Mouse (Mus musculus): ENCODE results near the gene Larp1b. TPM values are rescaled to one million over a fixed set of nuclear protein-coding genes. Genes with fewer than 3 reads are reported as not detected.

Gene Larp1b
- polyA plus RNA-seq (2014; fragmentation: Illumina TruSeq; extraction: RNeasy Lipid Tissue Mini Kit (QIAGEN cat#74804); ENCODE audit: low read depth, low replicate concordance): 81.1 TPM

GRCm38 (mm10) chr3:40949170-40949902, at the start of gene Larp1b:
TSS of gene Larp1b (plus strand) at chr3:40949828.

GRCm38 (mm10) chr3:40902443-40902842, 47.2 kb upstream of the Larp1b start, which contains the start of gene 1700034I23Rik:
TSS of gene 1700034I23Rik (minus strand) at chr3:40902543.

GRCm38 (mm10) chr3:41082885-41083789, 133.5 kb downstream of the Larp1b start, which contains the start of gene Pgrmc2:
TSS of gene Pgrmc2 (minus strand) at chr3:41083046.

Other genes starting within 250 kb of the Larp1b start
- 0.47 TPM for gene Slc25a31, start 241.0 kb upstream of the Larp1b start, polyA plus RNA-seq (2014; fragmentation: Illumina TruSeq; extraction: RNeasy Lipid Tissue Mini Kit (QIAGEN cat#74804); ENCODE audit: low read depth, low replicate concordance)
- 34.6 TPM for gene Hspa4l, start 205.3 kb upstream of the Larp1b start, polyA plus RNA-seq (2014; fragmentation: Illumina TruSeq; extraction: RNeasy Lipid Tissue Mini Kit (QIAGEN cat#74804); ENCODE audit: low read depth, low replicate concordance)
- 1.3 TPM for gene Plk4, start 149.8 kb upstream of the Larp1b start, polyA plus RNA-seq (2014; fragmentation: Illumina TruSeq; extraction: RNeasy Lipid Tissue Mini Kit (QIAGEN cat#74804); ENCODE audit: low read depth, low replicate concordance)
- gene Mfsd8, start 102.9 kb upstream of the Larp1b start, polyA plus RNA-seq (2014; fragmentation: Illumina TruSeq; extraction: RNeasy Lipid Tissue Mini Kit (QIAGEN cat#74804); ENCODE audit: low read depth, low replicate concordance): 15.7 TPM
- gene Abhd18, start 102.9 kb upstream of the Larp1b start, polyA plus RNA-seq (2014; fragmentation: Illumina TruSeq; extraction: RNeasy Lipid Tissue Mini Kit (QIAGEN cat#74804); ENCODE audit: low read depth, low replicate concordance): 60.2 TPM
- gene 1700034I23Rik, start 47.3 kb upstream of the Larp1b start, polyA plus RNA-seq (2014; fragmentation: Illumina TruSeq; extraction: RNeasy Lipid Tissue Mini Kit (QIAGEN cat#74804); ENCODE audit: low read depth, low replicate concordance): 0.29 TPM
- gene Pgrmc2, start 133.2 kb downstream of the Larp1b start, polyA plus RNA-seq (2014; fragmentation: Illumina TruSeq; extraction: RNeasy Lipid Tissue Mini Kit (QIAGEN cat#74804); ENCODE audit: low read depth, low replicate concordance): 32.3 TPM

Measured in heart, adult 10 weeks (tissue).